Mouse (Mus musculus) embryonic fibroblast, embryonic 13.5 days (primary cell): ENCODE measurements around the gene Pms2.

Experiments
- CTCF ChIP-seq: IDR thresholded peaks from 2 replicates; pipeline ENCODE4 v1.5.1; 2011; ENCODE audit warnings: mild to moderate bottlenecking, control low read depth, low read length, moderate library complexity, borderline replicate concordance; ENCODE audit not compliant: insufficient read depth
- POLR2A ChIP-seq: IDR thresholded peaks from 2 replicates; pipeline ENCODE4 v1.6.1; 2011; ENCODE audit warnings: low read depth, mild to moderate bottlenecking, control low read depth, low read length, moderate library complexity

GRCm38 (mm10) chr5:143903813-143904212, 6.0 kb upstream of the Pms2 start:
- no peak for TF ChIP-seq POLR2A
- TF ChIP-seq CTCF, result no peak
